Mouse (Mus musculus): ENCODE data around the gene Eif2b2.
A peak's percentile ranks its signal among the peaks of the same experiment; 100 is the strongest.

The Eif2b2 gene

GRCm38 (mm10) chr12:85195086-85195485 is 24.2 kb upstream of the Eif2b2 start:
- no peak for DNase-seq

- no peak for DNase-seq
Measured at GRCm38 (mm10) chr12:85196191-85196590, 23.1 kb upstream of the Eif2b2 start.

GRCm38 (mm10) chr12:85197371-85197770 is 21.9 kb upstream of the Eif2b2 start:
- no peak for DNase-seq

GRCm38 (mm10) chr12:85197936-85198335 is 21.3 kb upstream of the Eif2b2 start:
- no peak for DNase-seq

- no peak for DNase-seq
Measured at GRCm38 (mm10) chr12:85199954-85200353, 19.3 kb upstream of the Eif2b2 start.

GRCm38 (mm10) chr12:85200929-85201829 is 18.1 kb upstream of the Eif2b2 start:
- no peak for DNase-seq

GRCm38 (mm10) chr12:85201830-85202147 is 17.5 kb upstream of the Eif2b2 start:
- DNase-seq = no peak

GRCm38 (mm10) chr12:85202191-85202590 is 17.1 kb upstream of the Eif2b2 start:
- DNase-seq = no peak

GRCm38 (mm10) chr12:85203699-85204098 is 15.6 kb upstream of the Eif2b2 start:
- DNase-seq = no peak

- peak; percentile 58 for DNase-seq
Measured at GRCm38 (mm10) chr12:85204105-85204504, 15.2 kb upstream of the Eif2b2 start.

- DNase-seq = no peak
Measured at GRCm38 (mm10) chr12:85205425-85205824, 13.9 kb upstream of the Eif2b2 start.

GRCm38 (mm10) chr12:85208687-85209199 is 10.5 kb upstream of the Eif2b2 start:
- peak; percentile 32 for DNase-seq

- DNase-seq = no peak
Measured at GRCm38 (mm10) chr12:85215031-85215430, 4.2 kb upstream of the Eif2b2 start.

- no peak for DNase-seq
Measured at GRCm38 (mm10) chr12:85217733-85218310, 1.5 kb upstream of the Eif2b2 start.

GRCm38 (mm10) chr12:85219905-85220290 is 617 bp downstream of the Eif2b2 start:
- DNase-seq = peak; percentile 67

- no peak for DNase-seq
Measured at GRCm38 (mm10) chr12:85227227-85227626, 7.9 kb downstream of the Eif2b2 start.

- no peak for DNase-seq
Measured at GRCm38 (mm10) chr12:85227876-85228599, 8.8 kb downstream of the Eif2b2 start.

GRCm38 (mm10) chr12:85233376-85234358 is 14.4 kb downstream of the Eif2b2 start:
- DNase-seq = no peak

- no peak for DNase-seq
Measured at GRCm38 (mm10) chr12:85237553-85237952, 18.3 kb downstream of the Eif2b2 start.

GRCm38 (mm10) chr12:85252083-85252482 is 32.8 kb downstream of the Eif2b2 start:
- DNase-seq = no peak

GRCm38 (mm10) chr12:85256074-85256751 is 36.9 kb downstream of the Eif2b2 start:
- no peak for DNase-seq

Data from thymus, postnatal 4 days (tissue).